In the genomic region with DNA sequence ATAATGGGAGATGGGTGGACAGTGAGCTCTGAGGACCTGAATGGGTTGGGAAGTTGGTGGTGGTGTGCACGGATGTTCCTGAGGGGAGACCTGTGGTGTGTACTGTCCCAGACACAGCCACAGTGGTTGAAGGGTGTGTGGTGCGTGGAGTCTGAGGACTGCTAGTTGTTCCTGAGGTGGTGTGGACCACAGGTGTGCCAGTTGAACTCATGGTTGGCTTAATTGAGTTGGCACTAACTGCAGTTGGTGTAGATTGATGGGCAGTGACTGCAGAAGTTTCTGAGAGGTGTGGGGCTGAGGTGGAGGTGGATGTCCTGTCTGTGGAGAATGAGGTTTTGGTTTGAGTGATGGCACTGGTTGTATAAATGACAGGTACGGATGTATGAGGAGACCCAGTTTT, we compare ENCODE assay signal across 9 mouse cellular contexts. TPM values are rescaled to one million over a fixed set of nuclear protein-coding genes. Genes with fewer than 3 reads are reported as not detected.
DNase-seq lines count a peak whose midpoint lies in the region; ATAC-seq lines count a peak whose summit lies in the region.
"Not testable (repeated sequence)": the region's sequence is repeated elsewhere in the genome, so short reads cannot be mapped to it uniquely, and the experiment has no call there.
"Had no signal": no experiment of that assay in that cellular context is flagged by ENCODE, and none has a peak within 500 bp of the region (broad histone marks: within the 10 kb centered on the region; RNA-seq: fewer than 3 reads in every experiment).

No protein-coding gene starts in this region.

- H3K9ac ChIP-seq in embryonic facial prominence, embryonic 11.5 days (replicated peaks; ENCODE audit: low read length); forebrain, embryonic 16.5 days (replicated peaks; ENCODE audit: low read depth, low read length); heart, embryonic 15.5 days; intestine, embryonic 16.5 days (ENCODE audit: low read depth, low read length); liver, embryonic 11.5 days (ENCODE audit: low read depth, low read length); neural tube, embryonic 12.5 days: not testable (repeated sequence)

- not testable (repeated sequence) for H3K4me1 ChIP-seq in embryonic facial prominence, embryonic 11.5 days (ENCODE audit: control insufficient read depth, insufficient read depth, low read length); forebrain, embryonic 16.5 days (replicated peaks; ENCODE audit: control insufficient read depth, insufficient read depth, low read length); heart, embryonic 15.5 days (replicated peaks); intestine, embryonic 16.5 days (ENCODE audit: control insufficient read depth, insufficient read depth, low read length); liver, embryonic 11.5 days (replicated peaks; ENCODE audit: control insufficient read depth, insufficient read depth, low read length); neural tube, embryonic 12.5 days

- not testable (repeated sequence) for H3K9me3 ChIP-seq in embryonic facial prominence, embryonic 11.5 days (replicated peaks; ENCODE audit: control insufficient read depth, low read length); forebrain, embryonic 16.5 days (ENCODE audit: control insufficient read depth, low read length); heart, embryonic 15.5 days (replicated peaks); intestine, embryonic 16.5 days (ENCODE audit: control insufficient read depth, low read length); liver, embryonic 11.5 days (ENCODE audit: control insufficient read depth, low read length); neural tube, embryonic 12.5 days

- not testable (repeated sequence) for DNase-seq in embryonic facial prominence, embryonic 11.5 days (ENCODE audit: low spot score); liver, embryonic 11.5 days (ENCODE audit: low spot score)

- H3K4me2 ChIP-seq in embryonic facial prominence, embryonic 11.5 days (ENCODE audit: low read depth, low read length); forebrain, embryonic 16.5 days (ENCODE audit: low read length); heart, embryonic 15.5 days; intestine, embryonic 16.5 days (ENCODE audit: low read depth, low read length); liver, embryonic 11.5 days; neural tube, embryonic 12.5 days (replicated peaks): not testable (repeated sequence)

- not testable (repeated sequence) for H3K27me3 ChIP-seq in embryonic facial prominence, embryonic 11.5 days (ENCODE audit: control insufficient read depth, insufficient read depth, low read length); forebrain, embryonic 16.5 days (replicated peaks; ENCODE audit: control insufficient read depth, insufficient read depth, low read length); heart, embryonic 15.5 days; intestine, embryonic 16.5 days (replicated peaks; ENCODE audit: control insufficient read depth, insufficient read depth, low read length); liver, embryonic 11.5 days (replicated peaks; ENCODE audit: control insufficient read depth, insufficient read depth, low read length); neural tube, embryonic 12.5 days (replicated peaks)

- not testable (repeated sequence) for H3K27ac ChIP-seq in embryonic facial prominence, embryonic 11.5 days (replicated peaks; ENCODE audit: low read depth, low read length); forebrain, embryonic 16.5 days (ENCODE audit: low read length); heart, embryonic 15.5 days; intestine, embryonic 16.5 days (ENCODE audit: low read length); liver, embryonic 11.5 days (ENCODE audit: low read depth, low read length); neural tube, embryonic 12.5 days

- H3K4me3 ChIP-seq in embryonic facial prominence, embryonic 11.5 days (ENCODE audit: low read depth, low read length); forebrain, embryonic 16.5 days (replicated peaks; ENCODE audit: low read length); heart, embryonic 15.5 days; intestine, embryonic 16.5 days (ENCODE audit: low read length); liver, embryonic 11.5 days (ENCODE audit: low read depth, low read length); neural tube, embryonic 12.5 days: not testable (repeated sequence)

- peak; percentile 56 for ATAC-seq in embryonic facial prominence, embryonic 11.5 days (replicated peaks; ENCODE audit: insufficient number of reproducible peaks, low FRiP score, low TSS enrichment, low read depth)
- ATAC-seq in forebrain, embryonic 16.5 days: peak; percentile 29
- ATAC-seq in heart, embryonic 15.5 days (replicated peaks; ENCODE audit: insufficient number of reproducible peaks, insufficient read depth, low FRiP score, low read depth): peak; percentile 41; the same call in 1 of the 2 replicates
- ATAC-seq in intestine, embryonic 16.5 days: peak; percentile 35
- peak; percentile 50 for ATAC-seq in liver, embryonic 11.5 days (replicated peaks; ENCODE audit: low FRiP score)
- peak; percentile 24; the same call in 1 of the 2 replicates for ATAC-seq in megakaryocyte progenitor cell, adult 5-6 weeks (replicated peaks; ENCODE audit: poor library complexity)
- ATAC-seq in neural tube, embryonic 12.5 days (ENCODE audit: low FRiP score, low read depth): peak; percentile 28; the same call in 1 of the 2 replicates

- 88% methylated on average over 1 of the region's 3 CpGs for WGBS in embryonic facial prominence, embryonic 11.5 days
- 88% methylated on average over 1 of the region's 3 CpGs for WGBS in forebrain, embryonic 16.5 days
- 95% methylated on average over 2 of the region's 3 CpGs for WGBS in heart, embryonic 15.5 days
- 93% methylated on average over 1 of the region's 3 CpGs for WGBS in intestine, embryonic 16.5 days
- 95% methylated on average over 1 of the region's 3 CpGs for WGBS in liver, embryonic 11.5 days
- WGBS in neural tube, embryonic 12.5 days: 100% methylated on average over 1 of the region's 3 CpGs

- not testable (repeated sequence) for H3K36me3 ChIP-seq in embryonic facial prominence, embryonic 11.5 days (replicated peaks; ENCODE audit: control insufficient read depth, insufficient read depth, low read depth, low read length); forebrain, embryonic 16.5 days (ENCODE audit: control insufficient read depth, insufficient read depth); heart, embryonic 15.5 days; intestine, embryonic 16.5 days (ENCODE audit: control insufficient read depth, insufficient read depth, low read length); liver, embryonic 11.5 days (ENCODE audit: control insufficient read depth, insufficient read depth, low read length)
- H3K36me3 ChIP-seq in neural tube, embryonic 12.5 days: peaks cover 16% of the 10 kb centered on the region; the same call in 1 of the 2 replicates

RNA-seq across cellular contexts. Expression of a gene that starts 17.0 kb away (rescaled TPM):
- 0.08 TPM in 2 replicates for polyA plus RNA-seq in embryonic facial prominence, embryonic 11.5 days (2014; fragmentation: Nextera tagmentation; extraction: Ambion mirVana)
- polyA plus RNA-seq in forebrain, embryonic 16.5 days (2015; fragmentation: Nextera tagmentation; extraction: Ambion mirVana): 0.15 and 0.20 TPM in 2 replicates
- 0.08 and 0.22 TPM in 2 replicates for polyA plus RNA-seq in heart, embryonic 15.5 days (2015; fragmentation: Nextera tagmentation; extraction: Ambion mirVana)
- polyA plus RNA-seq in intestine, embryonic 16.5 days (2015; fragmentation: Nextera tagmentation; extraction: Ambion mirVana): 0.24 and 0.28 TPM in 2 replicates
- 2.4 and 2.6 TPM in 2 replicates for polyA plus RNA-seq in liver, embryonic 11.5 days (2014; fragmentation: Nextera tagmentation; extraction: Ambion mirVana)
- 0.37 and 0.77 TPM in 2 replicates for total RNA-seq in megakaryocyte progenitor cell, adult 5-6 weeks (2015)
- total RNA-seq in megakaryocyte progenitor cell, adult 5-6 weeks (2017): 0.08 and 0.10 TPM in 2 replicates
- 0.20 and 0.23 TPM in 2 replicates for polyA plus RNA-seq in neural tube, embryonic 12.5 days (2016; fragmentation: Nextera tagmentation; extraction: Ambion mirVana)
- total RNA-seq: heart, adult 8-10 months; layer of hippocampus, adult 2 months had no signal

RNA-seq across cellular contexts. Expression of a gene that starts 52.1 kb away (rescaled TPM):
- 0.28 TPM in 1 of 2 replicates, not detected in the other for polyA plus RNA-seq in embryonic facial prominence, embryonic 11.5 days (2014; fragmentation: Nextera tagmentation; extraction: Ambion mirVana)
- polyA plus RNA-seq in forebrain, embryonic 16.5 days (2015; fragmentation: Nextera tagmentation; extraction: Ambion mirVana): 0.18 and 0.47 TPM in 2 replicates
- 0.09 and 0.23 TPM in 2 replicates for polyA plus RNA-seq in heart, embryonic 15.5 days (2015; fragmentation: Nextera tagmentation; extraction: Ambion mirVana)
- polyA plus RNA-seq in intestine, embryonic 16.5 days (2015; fragmentation: Nextera tagmentation; extraction: Ambion mirVana): 22.1 and 28.5 TPM in 2 replicates
- 0.21 and 0.22 TPM in 2 replicates for polyA plus RNA-seq in liver, embryonic 11.5 days (2014; fragmentation: Nextera tagmentation; extraction: Ambion mirVana)
- not detected in 2 replicates for total RNA-seq in megakaryocyte progenitor cell, adult 5-6 weeks (2015)
- not detected in 2 replicates for total RNA-seq in megakaryocyte progenitor cell, adult 5-6 weeks (2017)
- polyA plus RNA-seq in neural tube, embryonic 12.5 days (2016; fragmentation: Nextera tagmentation; extraction: Ambion mirVana): 0.23 and 0.27 TPM in 2 replicates
- total RNA-seq: heart, adult 8-10 months had no signal

Comparison
In these comparisons a context has a peak if more than half of its experiments do, and no peak if none do; other contexts are left out.
1. RNA of a gene that starts 52.1 kb away (polyA plus RNA-seq): 22.1 to 28.5 TPM in intestine, embryonic 16.5 days; 0.23 to 0.27 TPM in neural tube, embryonic 12.5 days, 0.09 to 0.23 TPM in heart, embryonic 15.5 days, 0.21 to 0.22 TPM in liver, embryonic 11.5 days, 0.18 to 0.47 TPM in forebrain, embryonic 16.5 days and 0.28 TPM in embryonic facial prominence, embryonic 11.5 days; every median in the first group is over 10 times any median in the second.
2. Peak in every context shown above with its lines, with median percentiles within 50 percentile points of each other: ATAC-seq.